Mouse (Mus musculus) frontal cortex, adult (tissue): Measurements from ENCODE around the gene Hspa1a.
"Not testable (repeated sequence)": the region's sequence is repeated elsewhere in the genome, so short reads cannot be mapped to it uniquely, and the experiment has no call there.

Experiments used
- ATAC-seq: cut with Nextera tagmentation; 2 replicates; pipeline ENCODE4 v1.9.2; 2017; ENCODE audit warnings: mild to moderate bottlenecking, moderate library complexity, mixed read lengths; ENCODE audit not compliant: low TSS enrichment

The Hspa1a gene

DNA sequence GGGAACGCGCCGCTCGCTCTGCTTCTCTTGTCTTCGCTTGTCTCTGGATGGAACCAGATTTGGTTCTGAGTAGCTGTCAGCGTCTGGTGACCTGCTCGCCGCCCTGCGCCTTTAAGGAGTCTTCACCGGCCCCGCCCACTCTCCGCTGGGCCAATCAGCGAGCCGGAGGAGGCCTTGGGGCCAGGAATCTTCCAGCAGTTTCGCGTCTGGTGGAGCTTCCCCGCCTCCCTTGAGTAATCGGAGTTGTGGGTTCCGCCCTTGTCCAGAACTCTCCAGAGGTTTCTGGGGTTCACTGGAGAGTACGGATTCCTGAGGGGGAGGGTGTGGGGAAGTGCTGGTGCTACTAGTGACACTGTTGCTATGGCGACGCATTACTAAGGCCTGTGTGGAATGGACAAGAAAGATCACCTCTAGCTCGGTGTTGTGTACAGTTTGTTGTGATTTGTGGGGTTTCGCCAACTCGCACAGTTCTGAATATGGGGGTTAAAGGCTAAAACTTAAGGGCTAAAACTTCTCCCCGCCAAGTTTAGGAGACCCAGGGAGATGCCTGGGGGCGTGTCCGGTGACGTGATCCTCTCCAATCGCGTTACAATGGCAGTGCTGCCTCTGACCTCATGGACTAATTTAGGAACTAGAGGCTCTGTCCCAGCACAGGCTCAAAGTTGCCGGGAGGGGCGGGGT lies at the start of gene Hspa1a, which contains the start of gene Hspa1l:
Gene Hspa1a, minus strand, starts transcription at position 88 of the 681 bp plus-strand sequence.
Gene Hspa1l, plus strand, starts transcription at position 635 of the 681 bp plus-strand sequence.
- peak; percentile 93 for ATAC-seq

DNA sequence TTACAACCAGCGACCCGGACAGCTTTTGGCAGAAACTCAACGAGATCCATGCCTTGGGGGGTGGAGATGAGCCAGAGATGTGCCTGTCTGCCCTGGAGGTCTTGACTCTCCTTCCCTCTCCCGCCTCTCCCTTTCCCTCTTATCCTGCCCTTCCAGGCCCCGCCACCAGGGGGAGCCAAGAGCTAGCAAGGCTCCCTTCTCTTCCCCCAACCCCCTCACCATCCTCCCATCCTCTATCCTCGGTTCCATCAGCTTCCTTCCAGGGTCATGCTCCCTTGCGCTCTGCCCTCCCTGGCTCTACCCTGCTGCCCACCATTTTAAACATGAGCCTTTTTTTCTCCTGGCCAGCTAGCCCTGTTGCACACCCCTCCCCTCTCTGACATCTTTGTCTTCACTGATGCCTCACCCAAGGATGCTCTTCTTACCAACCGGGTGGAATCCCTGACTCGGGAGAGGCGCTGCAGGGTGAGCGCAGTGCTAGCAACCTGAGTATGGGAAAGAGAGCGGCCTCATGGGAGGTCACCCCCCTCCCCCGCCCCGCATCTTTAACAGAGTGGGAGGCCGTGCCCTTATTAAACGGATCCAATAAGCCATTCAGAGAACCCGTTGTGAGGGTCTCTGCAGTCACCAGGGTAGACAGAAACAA lies 49.3 kb upstream of the Hspa1a start:
- ATAC-seq, result peak; percentile 70

DNA sequence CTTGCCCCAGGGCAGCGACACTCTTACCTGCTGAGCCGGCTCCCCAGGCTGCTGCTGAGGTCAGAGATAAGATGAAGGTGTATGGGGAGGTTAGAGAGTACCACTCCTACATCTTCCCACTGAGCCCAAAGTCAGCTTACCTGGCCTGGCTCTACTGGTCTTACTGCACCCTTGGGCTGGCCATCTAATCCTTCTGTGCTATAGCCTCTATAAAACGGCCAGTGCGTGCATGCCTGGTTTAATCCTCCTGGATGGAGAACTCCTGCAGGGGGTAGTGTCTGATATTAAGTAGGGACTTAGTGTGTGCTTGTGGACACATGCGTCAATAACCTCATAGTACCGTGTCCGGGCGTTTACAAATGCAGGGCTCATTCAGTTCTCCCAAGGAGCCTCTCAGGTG lies 48.6 kb upstream of the Hspa1a start:
- no peak for ATAC-seq

DNA sequence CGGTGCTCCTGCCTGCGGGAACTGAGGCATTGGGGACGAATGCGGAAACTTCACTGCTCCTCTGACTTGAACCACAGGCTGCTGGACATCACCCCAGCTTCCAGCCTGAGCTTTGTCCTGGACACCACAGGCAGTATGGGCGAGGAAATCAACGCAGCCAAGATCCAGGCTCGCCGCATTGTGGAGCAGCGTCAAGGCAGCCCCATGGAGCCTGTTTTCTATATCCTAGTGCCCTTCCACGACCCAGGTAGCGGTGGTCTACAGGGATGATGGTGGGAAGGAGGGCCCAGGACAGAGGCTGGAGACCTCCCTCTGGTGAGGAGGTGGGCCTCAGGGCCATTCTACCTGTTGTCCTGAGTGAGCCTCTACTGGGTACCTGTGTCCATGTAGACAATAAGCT lies 47.9 kb upstream of the Hspa1a start:
- no peak for ATAC-seq

DNA sequence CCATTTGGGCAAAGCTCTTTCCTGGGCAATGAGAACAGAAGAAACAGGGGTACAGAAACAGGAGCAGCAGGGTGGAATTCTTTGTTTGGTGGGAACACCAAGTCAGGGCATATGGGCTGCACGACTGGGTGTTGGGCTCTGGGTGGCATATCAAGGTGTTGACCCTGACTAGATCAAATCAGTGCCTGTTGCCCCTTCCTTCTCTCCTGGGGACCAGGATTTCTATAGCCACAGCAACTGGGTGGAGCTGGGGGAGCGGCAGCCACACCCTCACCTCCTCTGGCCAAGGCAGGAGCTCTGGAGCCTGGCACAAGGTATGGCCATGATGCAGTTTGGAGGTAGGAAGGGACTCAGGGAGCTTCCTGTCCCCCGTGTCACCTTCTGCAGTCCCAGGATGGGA lies 46.2 kb upstream of the Hspa1a start:
- ATAC-seq, result no peak

DNA sequence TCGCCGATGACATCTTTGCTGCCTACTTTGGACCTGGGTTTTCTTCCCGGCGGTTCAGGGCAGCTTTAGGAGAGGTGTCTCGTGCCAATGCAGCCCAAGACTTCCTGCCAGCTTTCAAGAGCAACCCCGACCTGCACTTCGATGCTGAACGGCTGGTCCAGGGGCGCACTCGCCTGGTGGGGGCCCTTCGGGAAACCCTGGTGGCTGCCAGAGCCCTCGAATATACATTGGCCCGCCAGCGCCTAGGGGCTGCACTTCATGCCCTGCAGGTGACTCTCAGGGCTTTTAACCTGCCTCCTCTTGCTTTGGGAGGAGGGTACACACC lies 45.7 kb upstream of the Hspa1a start:
- no peak for ATAC-seq

DNA sequence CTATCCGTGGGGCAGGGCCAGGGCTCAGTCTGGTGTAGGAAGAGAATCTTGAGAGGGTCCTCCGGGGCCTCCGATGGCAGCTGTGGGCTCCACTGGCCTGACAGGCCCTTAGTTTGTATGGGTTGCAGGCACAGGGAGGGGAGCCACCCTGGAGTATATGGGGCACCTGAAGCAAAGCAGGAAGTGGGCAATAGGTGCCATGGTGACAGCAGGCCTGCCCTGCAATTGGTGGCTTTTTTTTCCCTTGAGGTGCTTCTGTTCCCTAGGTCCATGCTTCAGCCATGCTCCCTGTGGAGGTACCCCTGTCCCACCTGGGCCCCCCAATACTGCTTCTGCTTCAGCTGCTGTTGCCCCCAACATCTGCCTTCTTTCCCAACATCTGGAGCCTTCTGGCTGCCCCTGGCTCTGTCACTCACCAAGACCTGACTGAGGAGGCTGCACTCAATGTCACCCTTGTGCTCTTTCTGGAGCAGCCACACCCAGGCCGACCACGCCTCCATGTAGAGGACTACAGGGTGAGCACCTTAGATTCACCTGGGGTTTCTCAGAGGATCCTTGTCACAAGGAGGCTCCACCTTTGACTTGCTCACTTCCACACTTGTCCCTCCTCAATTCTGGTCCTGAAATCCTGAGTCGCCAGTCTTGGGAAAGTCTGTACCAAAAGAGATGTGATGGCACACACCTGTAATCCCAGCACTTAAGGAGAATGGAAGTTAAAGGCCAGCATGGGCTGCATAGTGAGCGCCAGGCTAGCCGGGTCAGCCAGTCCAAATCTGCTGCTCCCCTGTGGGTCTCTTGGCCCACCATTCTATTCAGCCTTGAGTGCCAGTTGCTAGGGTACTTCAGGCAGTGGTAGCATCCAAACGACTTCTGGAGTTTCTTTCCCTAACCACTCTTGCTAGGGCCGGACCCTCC lies 45.1 kb upstream of the Hspa1a start:
- ATAC-seq, result no peak

DNA sequence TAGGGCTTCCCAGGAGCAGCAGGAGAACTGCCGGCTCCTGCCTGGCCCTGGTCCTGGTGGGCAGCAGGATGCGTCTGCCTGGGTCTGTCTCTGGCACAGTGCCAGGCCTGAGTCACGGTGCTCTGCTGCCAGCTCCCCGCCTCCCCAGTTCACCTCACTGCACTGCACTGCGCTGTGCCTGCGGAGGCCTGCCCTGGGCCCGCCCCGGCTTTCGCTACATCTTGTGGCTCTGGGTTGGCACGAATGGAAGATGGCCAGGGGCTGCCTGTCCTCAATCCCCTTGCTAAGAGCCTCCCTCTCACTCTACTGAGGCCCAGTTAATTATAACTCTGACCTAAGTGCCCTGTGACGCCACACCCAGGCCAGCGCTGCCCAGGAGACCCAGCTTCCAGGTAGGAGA lies 44.4 kb upstream of the Hspa1a start, which contains the start of gene Vwa7:
Gene Vwa7, plus strand, starts transcription at position 204 of the 400 bp plus-strand sequence.
- no peak for ATAC-seq

DNA sequence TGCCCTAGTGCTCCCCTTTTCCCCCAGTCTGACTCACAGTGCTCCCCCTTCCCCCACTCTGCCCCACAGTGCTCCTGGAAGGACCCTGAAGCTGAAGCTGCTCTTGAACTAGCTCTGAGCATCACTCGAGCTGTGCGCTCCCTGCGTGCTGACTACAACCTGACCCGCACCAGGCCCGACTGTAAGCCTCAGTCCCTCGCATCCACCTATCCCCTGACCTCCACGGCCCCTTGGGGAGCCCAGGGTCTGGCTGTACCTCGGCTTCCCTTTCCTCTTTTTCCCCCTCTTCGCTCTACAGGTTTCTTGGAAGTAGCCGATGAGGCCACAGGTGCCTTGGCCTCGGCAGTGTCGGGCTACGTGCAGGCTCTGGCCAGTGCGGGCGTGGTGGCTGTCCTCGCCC lies 43.3 kb upstream of the Hspa1a start:
- ATAC-seq, result no peak

DNA sequence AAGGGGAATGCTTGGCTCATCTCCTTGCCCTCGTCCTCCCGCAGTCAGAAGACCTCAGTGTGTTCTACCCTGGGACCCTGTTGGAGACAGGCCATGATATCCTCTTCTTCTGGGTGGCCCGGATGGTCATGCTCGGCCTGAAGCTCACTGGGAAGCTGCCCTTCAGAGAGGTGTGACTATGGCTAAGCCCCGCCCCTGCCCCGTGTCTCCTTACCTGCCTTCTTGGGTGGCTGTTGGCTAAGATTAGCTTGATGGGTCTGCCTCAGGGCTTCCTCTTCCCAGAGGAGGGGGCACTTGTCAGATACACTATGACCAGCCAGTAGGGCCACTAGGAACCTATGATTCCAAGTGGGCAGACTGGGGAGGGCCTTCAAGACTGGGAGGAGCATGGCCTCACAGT lies 41.3 kb upstream of the Hspa1a start:
- no peak for ATAC-seq

DNA sequence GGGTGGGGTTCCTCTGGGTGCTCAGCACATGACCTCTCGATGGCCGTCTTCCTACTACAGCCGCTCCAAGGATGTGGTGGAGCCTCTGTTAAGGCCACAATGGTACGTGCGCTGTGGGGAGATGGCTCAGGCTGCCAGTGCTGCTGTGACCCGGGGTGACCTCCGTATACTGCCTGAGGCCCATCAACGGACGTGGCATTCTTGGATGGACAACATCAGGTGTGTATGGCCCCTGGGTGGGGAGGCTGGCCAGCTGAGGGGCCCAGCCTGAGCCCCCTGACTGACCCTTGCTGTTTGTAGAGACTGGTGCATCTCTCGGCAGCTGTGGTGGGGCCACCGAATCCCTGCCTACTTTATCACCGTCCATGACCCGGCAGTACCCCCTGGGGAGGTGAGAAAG lies 40.5 kb upstream of the Hspa1a start:
- ATAC-seq, result no peak

DNA sequence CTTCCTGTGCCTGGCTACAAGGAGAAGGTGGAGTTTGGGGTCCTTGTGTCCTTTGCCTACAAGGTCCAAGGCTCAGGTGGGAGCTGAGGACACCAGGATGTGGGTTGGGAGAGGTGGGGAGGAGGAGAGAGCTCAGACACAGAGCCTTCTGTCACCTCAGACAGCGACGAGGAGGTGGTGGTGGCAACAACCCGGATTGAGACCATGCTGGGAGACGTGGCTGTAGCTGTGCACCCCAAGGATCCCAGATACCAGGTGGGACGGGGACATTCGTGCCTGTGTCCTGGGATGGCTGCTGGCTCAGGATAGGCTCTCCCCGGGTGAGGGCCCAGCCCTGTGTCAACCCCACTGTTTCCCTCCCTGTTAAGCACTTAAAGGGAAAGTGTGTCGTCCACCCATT lies 39.5 kb upstream of the Hspa1a start:
- no peak for ATAC-seq

DNA sequence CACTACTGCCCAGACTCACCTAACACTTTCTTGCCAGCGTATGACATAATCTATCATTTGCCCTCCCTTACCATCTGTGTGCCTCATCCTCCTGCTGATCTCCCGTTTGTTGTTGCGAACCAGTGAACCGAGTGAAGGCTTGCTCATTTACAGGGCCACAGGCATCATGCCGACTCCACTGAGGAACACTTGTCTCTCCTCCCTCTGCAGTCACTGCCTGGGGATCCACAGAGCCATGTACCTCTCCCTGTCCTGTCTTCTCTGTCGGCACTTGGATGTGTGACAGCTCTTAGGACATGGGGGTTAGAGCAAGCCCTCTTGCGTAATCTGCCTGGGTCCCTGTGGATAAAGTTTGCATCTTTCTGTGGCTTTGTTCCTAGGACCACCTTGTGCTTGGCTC lies 37.6 kb upstream of the Hspa1a start:
- ATAC-seq, result no peak

DNA sequence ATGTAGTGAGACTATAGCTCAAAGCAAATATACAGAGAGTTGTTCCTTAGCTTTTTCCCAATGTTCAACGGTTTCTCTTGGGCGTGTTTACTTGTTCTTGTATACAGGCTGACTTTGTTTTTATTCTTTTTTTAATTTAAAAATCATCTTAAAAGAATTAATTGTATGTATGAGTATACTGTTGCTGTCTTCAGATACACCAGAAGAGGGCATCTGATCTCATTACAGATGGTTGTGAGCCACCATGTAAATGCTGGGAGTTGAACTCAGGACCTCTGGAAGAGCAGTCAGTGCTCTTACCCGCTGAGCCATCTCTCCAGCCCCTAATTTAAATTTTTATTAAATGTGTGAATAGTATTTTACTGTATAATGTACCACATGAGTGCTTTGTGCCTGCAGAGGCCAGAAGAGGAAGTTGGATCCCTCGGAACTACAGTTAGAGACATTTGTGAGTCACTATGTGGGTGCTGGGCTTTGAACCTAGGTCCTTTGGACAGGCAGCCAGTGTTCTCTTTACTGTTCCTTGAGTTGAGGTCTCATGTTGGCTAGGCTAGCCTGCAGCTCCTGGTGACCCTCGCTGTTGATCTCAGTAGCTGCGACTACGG lies 35.5 kb upstream of the Hspa1a start:
- ATAC-seq, result no peak

DNA sequence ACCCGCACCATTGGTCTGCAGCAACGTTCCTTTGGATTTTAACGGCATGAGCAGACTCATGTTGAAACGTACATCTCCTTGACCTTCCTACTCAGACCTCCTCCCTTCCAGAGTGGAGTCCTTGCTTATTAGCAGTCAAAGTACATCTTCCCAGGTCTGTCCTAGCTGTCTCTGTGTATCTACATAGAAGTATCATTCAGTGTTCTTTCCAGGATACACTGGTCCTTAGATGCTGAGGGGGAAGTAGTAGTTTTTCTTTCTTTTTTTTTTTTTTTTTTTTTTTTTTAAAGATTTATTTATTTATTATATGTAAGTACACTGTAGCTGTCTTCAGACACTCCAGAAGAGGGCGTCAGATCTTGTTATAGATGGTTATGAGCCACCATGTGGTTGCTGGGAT lies 33.9 kb upstream of the Hspa1a start:
- not testable (repeated sequence) for ATAC-seq

DNA sequence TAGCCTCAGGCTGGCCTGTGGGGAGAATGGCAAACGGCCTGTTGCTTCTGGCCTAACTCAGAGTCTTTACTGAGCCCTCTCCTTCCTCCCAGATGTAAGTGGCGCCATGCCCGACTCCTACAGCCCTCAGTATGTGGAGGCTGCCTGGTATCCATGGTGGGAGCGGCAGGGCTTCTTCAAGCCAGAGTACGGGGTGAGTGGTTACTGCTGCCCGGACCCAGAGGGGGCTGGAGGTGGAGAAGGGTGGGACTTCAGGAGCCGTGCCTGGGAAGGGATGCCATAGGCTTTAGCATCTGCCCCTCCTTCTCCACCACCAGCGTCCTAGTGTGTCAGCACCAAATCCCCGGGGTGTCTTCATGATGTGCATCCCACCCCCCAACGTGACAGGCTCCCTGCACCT lies 33.2 kb upstream of the Hspa1a start:
- ATAC-seq, result no peak

DNA sequence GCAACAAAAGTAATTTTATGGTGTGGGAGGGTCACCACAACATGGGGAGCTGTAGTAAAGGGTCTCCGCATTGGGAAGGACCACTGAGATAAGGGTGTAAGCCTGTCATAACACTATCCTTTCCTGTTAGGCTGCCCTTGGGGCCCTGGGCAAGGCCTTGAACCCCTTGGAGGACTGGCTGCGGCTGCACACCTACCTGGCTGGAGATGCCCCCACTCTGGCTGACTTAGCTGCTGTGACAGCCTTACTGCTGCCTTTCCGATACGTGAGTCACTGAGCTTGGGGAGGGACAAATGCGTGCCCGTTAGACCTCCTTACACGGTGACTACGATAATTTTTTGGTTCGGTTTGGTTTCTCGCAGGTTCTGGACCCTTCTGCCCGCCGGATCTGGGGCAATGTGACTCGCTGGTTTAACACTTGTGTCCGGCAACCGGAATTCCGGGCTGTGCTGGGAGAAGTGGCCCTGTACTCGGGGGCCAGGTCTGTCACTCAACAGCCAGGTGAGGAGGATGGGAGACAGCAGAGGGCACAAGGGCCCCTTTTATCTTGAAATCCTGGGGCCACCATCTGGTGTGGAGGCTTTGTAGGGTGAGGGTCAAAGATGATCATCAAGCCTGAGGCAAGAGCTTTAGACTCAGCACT lies 32.2 kb upstream of the Hspa1a start:
- no peak for ATAC-seq

DNA sequence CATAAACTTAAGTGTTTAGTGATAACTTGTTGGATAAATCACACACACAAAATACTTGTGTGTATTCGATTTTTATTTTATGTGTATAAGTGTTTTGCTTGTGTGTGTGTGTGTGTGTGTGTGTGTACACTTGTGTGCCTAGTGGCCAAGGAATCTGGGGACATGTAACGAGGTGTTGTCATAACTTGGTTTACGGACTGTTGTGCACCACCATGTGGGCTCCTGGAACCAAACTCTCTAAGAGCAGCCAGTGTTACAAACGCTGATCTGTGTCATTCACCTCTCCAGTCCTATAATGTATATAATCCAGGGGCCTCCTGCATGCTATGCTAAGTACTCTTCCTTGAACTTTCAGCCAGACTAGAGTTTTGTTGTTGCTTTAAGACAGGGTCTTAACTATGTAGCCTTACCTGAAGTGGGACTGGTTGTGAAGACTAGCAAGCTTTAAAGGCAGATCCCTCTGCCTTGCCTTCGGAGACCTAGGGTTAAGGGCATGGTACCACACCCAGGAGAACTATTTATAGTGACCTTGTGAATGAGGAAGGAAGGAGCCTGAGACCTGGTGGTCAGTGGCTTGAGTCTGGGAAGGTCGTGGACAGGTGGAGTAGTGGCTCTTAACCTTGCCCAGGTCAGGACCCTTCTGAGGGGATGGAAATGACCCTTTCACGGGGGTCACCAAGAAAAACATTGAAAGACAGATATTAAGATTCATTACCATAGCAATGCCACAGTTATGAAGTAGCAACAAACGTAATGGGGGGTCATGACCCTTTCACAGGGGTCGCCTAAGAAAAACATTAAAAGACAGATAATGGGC lies 31.3 kb upstream of the Hspa1a start:
- no peak for ATAC-seq

DNA sequence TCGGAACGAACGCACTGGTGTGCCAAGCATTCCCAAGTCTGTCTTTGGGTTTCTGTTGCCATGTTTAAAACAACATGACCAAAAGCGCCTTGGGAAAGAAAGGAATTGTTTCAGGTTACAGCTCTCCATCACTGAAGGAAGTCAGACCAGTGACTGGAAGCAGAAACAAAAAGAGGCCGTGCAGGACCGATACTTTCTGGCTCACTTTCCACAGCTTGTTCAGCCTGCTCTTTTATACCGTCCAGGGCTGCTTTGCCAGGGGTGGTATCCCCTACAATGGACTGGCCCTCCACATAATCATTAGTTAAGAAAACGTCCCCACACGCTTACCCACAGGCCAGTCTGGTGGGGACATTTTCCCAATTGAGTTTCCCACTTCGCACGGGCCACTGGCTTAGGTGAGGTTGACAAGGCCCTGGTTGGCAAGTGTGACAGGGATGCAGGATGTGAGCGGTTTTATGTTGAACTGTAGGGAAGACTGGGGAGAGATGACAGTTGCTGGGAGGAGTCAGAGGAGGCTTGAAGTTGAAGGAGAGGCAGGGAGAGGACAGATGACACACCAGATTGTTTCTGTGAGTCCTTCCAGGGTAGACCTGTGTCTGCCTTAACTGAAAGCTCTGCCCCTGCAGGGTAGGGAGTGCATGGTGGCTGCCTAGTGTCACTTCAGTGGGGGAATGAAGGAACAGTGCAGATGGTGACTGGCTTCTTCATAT lies 30.4 kb upstream of the Hspa1a start:
- ATAC-seq, result no peak

DNA sequence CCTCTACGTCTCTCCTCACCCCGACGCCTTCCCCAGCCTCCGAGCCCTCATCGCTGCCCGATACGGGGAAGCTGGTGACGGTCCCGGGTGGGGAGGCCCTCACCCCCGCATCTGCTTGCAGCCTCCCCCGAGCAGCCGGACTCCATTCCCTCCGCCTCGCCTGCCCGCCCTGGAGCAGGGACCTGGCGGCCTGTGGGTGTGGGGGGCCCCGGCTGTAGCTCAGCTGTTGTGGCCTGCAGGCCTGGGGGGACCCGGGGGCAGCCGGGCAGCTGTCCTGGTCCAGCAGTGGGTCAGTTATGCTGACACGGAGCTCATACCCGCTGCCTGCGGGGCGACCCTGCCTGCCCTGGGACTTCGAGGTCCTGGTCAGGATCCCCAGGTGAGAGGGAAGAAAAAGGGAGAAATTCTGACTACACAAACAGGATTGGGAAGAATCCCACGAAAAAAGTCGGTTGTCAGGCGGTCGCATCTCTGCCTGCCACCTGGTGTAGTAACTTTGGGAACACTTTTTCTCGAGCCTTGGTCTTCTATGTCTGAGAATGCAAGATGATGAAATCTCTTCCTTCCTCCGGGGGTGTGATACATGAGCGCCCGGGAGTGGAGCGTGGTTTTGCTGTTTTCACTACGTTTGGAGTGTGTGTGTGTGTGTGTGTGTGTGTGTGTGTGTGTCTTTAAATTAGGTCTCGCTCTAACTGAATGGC lies 29.6 kb upstream of the Hspa1a start:
- peak; percentile 45; the same call in 1 of the 2 replicates for ATAC-seq
